Mouse (Mus musculus) layer of hippocampus, postnatal 14 days (tissue): Measurements from ENCODE around the gene Exoc8. TPM values are rescaled to one million over a fixed set of nuclear protein-coding genes. Genes with fewer than 3 reads are reported as not detected.
A peak's percentile ranks its signal among the peaks of the same experiment; 100 is the strongest.

Experiments
- DNase-seq, 2 experiments: peaks; one replicate each; pipeline ENCODE4 v3.0.0; 2021 to 2022; ENCODE audit warnings: low spot score in 2 of 2, mixed read lengths in 1 of 2
- long read RNA-seq, 2 experiments: library from polyadenylated mRNA; stranded (forward); transcript quantifications; one replicate each; pipeline ENCODE4 v2.0.0; 2021
- total RNA-seq, 2 experiments: library from RNA; stranded (reverse); gene quantifications; 2 replicates each; pipeline ENCODE4 v1.2.3; 2021

The Exoc8 gene
- total RNA-seq = 10 to 100 TPM; 35.3 to 37.0 TPM
- long read RNA-seq, experiment 1, full-length matches to known transcripts = 15 of 15 reads
- long read RNA-seq, experiment 1, partial matches to known transcripts = 0 of 15 reads
- long read RNA-seq, experiment 1, other reads (novel, unspliced or antisense) = 0 of 15 reads
- long read RNA-seq, experiment 2, full-length matches to known transcripts = 19 of 19 reads
- long read RNA-seq, experiment 2, partial matches to known transcripts = 0 of 19 reads
- long read RNA-seq, experiment 2, other reads (novel, unspliced or antisense) = 0 of 19 reads

DNA sequence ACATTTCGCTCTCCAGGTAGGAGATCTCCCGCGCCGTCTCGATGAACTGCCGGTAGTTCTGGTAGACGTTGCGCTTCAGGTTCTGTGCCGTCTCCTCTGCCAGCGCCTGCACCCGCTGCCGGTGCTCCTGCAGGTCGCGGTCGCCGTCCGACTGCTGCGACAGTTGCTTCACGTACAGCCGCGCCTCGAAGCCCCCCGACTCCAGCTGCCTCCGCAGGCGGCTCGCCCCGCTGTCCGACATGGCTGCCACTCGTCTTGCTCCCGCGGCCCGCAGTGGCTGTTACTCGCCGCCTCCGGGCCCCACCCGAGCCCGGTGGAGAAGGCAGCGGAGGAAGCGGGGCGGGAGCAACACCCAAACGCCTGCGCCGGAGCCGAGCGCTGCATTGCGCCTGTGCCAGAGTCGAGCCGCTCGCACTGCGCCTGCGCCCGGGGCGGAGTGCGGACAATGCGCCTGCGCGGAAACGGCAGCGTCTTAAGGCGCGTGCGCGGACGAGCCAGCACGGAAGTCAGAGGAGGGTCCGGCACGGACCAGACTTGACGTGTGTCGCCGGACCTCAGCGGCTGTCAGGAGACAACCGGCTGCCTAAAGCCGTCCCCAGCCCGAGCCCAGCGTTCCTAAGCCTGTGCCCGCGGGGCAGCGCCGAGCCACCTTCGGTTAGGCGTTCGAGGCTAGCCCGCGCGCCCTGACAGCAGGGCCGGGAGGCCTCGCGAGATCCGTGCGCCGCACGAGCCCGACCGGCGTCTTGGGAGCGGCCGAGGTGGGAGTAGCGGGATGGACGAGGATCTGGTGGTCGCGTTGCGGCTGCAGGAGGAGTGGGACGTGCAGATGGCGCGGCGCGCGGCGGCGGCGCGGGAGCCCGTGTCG is at the start of gene Exoc8, which contains the start of gene Sprtn:
Exoc8 (minus strand) TSS at position 320 of the 865 bp plus-strand sequence.
Sprtn (plus strand) TSS at position 501 of the 865 bp plus-strand sequence.
- DNase-seq = peak; percentile 98 to 99

DNA sequence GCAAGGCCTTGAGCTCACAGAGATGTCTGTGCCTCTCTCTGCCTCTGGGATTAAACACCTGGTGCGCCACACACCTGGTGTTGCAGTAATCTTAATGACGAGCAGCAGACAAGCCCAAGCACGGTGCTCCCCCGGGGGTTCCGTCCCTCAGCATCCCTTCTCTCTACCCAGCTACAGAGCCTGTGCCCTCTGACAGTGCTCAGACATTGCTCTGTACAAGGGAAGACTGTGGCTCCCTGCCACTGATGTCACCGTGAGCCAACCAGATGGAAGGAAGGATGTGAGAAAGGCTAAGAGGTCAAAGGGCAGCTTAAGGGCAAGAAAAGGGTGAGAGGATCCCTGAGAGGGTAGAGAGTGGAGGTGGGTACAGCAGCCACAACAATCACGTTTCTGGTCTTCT is 46.9 kb upstream of the Exoc8 start:
- no peak for DNase-seq

DNA sequence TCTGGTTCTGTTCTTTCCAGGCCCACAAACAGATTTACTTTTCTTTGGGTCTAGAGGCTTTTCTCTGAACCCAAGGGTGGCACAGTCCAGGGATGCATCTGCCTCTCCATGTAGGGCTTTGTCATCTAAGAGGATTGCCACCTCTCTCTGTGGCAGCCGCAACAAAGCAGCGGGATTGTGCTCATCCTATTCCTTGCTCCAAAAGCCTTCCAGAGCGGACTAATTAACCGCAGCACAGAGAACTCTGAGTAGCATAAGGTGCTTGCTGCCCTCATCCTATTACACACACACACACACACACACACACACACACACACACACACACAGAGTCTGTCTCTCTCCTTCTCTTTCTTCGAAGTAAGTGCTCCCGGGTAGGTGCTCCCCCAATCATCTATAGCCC is 46.3 kb upstream of the Exoc8 start:
- DNase-seq = no peak

DNA sequence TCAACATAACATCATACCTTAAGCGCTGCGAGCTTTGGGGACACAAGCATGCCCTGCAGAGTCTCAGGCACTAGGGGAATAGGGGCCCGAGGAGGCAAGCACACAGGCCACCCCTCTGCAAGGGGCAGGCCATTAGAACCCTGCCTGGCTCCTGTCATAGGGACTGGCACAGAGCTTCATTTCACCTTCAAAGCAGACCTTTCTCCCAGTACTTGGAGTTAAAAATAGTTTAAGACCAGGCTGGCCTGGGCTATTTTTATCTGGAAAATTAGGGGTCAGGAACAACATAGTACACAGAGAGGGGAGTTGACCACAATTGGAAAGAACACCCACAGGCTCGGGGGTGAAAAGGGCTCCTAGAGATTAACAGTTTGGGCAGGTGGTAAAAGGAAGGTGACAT is 39.8 kb upstream of the Exoc8 start:
- no peak for DNase-seq

DNA sequence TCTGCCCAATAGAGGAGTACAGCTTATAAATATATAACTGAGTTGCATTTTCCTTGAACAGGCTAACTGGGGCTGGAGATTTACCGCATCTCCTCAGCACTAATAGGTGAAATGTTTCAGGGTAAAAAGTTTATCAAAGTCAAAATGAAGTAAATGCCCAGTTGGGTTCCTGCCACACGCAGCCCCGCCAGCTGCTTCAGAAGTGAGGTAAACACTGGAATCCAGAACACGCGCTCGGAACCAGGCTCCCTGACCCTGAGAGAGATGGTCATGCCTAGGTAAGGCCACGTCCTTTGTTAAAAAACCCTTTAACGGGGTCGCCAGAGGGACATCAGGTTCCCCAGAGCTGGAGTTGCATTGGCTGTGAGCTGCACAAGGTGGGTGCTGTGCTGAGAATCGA is 39.2 kb upstream of the Exoc8 start:
- DNase-seq = no peak

DNA sequence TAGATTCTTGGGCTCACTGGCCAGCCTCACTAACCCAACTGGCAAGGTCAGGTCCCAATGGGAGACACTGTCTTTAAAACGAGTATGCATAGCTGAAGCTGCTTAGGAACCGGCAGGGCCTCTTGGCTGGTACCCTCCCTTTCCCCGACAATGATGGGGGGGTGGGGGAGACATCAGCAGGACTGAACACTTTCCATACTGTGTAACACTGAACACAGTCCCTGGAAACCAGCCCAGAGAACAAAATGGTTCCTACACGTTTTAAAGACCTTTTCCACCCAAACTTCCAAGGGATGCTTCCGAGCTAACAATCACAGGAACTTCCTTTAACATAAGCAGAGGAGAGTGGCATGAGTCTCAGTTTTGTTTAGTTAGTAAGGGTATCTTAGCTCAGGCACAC is 37.6 kb upstream of the Exoc8 start:
- DNase-seq = no peak

DNA sequence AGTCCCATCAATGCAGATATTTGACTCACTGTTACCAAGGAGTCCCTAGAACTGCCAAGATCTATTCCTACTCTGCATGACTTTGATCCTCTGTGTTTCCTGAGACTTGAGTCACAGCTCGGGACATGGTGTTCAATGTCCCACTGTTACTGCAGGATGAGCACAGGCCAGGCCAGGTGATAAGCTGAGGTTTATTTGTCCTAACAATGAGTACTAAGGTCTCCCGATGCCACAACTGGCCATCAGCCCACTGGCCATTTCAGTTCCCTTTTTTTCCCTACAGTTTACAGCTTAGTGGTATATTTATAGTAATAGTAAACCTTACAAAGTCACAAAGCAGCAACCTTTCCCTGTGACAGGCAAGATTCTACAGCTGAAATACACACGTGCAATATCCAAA is 34.9 kb upstream of the Exoc8 start:
- no peak for DNase-seq

DNA sequence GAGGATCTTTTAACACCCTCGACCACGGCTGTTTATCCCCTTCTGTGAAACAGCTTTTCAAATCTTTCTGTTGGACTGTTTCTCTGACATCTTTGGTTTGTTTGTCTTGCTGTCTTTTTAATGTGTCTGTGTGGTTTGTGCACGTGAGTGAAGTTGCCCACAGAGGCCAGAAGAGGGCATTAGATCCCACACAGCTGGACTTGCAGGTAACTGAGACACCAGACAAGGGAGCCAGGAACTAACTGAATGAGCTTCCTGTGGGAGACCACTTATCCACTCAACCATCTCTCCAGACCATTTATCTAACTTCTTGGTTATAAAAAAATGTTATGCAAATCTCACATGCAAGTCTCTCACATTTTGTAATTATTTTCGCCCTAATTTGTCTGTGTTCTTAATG is 33.1 kb upstream of the Exoc8 start:
- no peak for DNase-seq

DNA sequence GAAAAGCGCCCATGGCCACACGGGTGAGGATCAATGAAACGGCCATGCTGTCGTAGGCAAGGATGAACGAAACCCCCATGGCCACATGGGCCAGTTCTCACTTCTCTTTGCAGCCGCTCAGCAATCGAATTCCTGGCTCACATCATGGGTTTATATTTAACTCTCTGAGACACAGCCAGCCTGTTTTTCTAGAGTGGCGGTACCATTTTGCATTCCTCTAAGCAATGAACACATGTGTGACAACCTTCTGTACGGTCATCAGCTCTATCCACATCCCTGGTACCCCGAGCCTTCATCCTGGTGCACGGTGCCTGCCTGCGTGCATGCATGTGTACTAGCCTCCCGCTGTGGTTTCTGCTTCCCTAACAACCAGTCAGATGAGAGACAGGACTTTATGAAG is 32.6 kb upstream of the Exoc8 start:
- DNase-seq = no peak

DNA sequence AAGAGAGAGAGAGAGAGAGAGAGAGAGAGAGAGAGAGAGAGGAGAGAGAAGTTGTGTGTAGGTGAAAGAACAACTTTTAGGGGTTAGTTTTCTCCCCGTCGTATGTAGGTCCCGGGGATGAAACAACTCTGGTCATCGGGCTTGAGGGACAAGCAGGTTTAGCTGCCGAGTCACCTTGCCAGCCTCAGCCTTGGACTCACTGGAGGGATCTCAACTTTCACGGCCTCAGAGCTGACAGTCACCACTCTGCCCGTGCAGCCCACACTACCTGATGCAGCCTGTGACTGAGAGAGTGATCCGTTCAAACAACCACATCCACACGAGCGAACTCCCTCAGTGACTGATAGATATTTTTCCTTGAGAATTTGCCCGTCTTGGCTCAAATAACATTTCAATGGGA is 31.5 kb upstream of the Exoc8 start:
- no peak for DNase-seq

DNA sequence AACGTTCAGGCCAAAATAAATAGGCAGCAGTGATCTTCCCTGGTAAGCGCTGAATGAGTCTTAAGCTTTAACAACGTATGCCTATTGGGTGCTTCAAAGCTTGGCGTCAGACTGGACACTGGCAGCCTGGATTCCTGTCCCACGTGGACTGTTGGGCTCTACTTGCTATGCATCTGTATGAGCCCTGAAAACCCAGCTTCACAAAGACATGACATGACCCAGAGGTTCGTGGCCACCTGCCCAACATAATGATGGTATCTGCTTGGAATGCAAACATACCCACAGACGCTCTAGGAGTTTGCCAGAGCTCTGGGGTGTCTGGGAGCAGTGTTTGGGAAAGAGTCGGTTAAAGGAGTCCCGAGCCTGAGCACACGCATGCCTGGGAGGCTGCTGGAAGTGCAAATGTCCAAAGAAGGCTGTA is 28.9 kb upstream of the Exoc8 start:
- no peak for DNase-seq

DNA sequence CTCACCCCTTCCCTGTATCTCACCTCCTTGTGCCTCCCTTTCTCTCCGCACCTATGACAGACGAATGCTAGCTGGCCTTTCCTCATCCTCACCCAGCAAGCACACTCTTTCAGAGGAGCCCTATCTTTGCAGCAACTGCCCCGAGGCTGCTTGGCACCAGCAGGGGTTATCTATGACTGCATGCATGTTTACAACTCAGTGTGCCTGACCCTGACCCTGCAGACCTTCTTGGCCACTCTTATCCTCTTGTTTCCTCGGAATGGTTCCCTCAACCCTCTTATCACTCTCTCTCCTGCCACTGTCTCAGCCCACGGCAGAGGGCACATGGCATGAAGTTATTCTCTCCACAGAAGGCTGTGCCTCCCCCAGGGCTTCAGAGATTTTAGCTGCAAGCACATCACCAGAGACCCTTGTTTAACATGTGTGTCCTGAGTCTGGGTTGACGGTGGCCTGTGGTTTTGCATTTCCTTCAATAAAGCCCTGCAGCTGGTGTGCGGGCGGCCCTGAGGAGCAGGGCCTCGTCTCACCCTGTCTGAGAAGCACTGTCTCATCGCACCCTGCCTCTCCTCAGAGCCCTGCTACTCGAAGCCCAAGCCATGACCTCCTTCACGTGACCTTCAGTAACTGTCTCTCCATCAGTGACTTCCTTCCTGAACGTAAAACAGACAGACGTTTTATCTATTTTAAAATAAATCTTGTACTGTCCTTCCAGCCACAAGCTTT is 28.2 kb upstream of the Exoc8 start:
- no peak for DNase-seq

DNA sequence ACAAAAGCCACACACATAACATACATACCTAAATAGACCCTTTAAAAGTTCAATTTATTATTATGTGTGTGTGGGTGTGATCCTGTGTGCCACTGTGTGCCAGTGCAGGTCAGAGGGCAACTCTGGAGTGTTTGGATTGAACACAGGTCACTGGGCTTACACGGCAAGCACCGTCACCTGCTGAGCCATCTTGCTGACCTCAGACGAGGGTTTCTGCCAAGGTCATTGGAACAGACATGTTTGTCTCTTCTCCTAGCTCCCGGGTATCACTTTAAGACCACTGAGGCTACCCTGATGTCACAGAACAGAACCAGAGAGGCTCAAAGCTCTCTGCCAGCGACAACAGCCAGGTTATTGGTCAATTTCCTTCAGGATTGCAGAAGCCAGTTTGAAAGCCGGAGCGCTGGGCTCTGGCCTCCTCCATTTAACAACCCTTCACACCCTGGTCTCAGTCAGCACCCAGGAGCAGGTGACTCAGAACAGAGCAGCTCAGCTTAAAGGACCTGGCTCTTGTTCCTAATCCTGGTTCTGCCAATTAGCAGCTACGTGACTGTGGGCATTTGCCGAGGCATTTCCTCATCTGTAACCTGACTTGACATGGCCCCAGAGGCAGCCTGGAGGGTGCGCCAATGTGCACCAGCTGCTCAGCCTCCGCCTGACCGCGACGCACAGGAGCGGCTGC is 26.6 kb upstream of the Exoc8 start:
- DNase-seq = no peak

DNA sequence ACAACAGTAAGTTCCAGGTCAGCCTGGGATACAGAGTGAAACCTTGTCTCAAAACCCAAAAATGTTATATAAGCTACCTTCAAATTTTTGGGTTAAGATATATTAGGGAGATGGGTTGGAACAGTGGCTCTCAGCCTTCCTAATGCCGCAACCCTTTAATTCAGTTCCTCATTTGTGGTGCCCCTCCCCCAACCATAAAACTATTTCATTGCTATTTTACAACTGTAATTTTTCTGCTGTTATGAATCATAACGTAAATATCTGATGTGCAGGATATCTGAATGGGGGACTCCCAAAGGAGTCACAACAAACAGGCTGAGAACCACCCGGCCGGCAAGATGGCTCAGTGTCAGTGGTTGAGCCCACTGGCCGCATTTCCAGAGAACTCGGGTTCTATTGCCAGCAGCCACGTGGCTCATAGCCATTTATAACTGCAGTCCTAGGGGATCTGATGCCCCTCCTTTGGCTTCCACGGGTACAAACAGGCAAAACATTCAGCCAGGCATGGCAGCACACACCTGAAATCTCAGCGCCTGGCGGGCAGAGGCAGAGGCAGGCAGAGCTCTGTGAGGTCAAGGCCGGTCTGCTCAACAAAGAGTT is 25.1 kb upstream of the Exoc8 start:
- no peak for DNase-seq

DNA sequence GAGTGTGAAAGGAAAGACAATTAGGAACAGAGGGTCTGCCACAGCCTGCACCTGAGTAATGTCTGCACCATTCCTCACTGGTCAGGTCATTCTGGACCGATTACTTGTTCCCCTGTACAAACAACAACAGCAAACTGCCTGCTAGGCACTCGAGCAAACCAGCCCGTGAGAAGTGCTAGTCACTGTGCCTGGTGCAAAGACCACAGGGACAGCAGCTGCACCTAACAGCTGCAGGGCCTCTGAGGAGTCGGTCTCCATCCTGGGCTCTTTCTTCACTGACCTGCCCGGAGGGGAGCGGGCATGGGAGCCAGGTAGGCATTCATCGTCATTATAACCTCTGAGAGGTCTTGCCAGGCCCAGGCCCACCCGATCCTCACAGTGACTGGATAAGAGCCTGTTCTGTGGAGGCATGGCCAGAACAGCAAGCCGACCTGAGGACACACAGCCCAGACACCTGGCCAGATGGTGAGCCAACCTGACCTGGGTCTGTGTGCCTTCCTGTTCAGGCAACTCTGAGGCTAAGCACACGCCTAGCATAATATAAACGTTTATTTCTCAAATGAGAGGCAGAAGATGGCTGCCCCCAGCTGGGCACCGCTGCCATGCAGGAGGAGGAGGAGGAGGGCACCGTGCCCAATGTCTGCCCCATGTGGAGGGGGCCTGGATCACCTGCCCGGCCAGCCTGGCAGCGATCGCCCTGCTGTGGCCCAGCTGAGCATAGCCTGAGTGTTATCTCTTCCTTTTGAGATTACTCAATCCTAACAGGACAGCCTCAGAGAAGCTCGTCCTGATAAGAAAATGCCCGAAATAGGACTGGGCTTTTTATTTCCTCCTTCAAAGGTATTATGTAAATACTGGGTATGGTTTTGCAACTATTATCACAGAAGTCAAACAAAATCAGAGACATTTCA is 24.1 kb upstream of the Exoc8 start:
- no peak for DNase-seq

DNA sequence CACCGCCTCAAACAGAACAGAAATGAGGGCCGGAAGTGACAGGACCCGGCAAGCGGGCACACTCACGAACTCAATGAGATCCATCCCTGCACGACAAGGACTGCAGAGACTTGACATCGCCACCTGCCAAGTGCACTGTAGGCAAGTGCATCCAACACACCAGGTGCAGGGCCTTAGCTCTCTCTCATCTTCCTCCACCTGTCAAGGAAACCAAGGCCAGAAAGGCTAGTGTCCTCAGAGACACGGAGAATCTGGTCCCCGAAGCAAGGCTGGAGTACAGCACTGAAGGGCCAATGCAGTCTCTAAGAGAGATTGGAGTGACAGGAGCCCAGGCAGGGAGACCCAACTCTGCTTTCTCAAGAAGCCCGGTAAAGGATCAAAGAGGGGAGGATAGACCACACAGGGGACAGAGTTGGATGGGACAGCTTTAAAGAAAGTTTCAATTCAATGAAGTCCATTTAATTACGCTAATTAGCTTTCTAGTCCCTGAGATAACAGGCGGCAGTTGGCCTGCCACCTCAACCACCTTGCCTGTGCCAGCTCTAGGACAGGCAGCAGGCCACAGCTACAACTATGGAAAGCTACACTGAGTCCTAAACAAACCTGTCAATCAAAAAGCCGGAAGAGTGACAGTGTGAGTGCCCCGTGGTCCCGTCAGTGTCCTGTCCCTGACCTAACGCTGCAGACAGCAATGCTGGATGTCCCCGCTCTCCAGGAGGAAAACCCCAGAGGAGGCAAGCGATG is 20.4 kb upstream of the Exoc8 start:
- no peak for DNase-seq

DNA sequence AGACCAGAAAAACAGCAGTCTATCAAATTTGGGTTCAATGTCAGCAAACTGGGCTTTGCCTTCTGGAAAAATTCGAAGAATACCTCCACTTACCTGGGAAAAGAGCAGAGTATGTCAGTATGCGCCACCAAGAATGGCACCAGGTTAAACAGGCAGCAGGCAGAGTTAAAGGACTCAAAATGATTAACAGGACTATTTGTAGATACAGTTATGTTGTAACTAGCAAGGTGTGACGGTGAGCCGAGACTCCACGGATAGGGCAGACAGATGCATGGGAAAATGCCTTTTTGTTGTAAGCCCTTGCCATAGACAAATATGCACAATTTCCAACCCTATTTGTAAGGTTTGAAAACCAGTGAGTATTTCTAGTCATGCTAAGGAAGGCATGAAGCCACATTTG is 16.6 kb upstream of the Exoc8 start:
- DNase-seq = no peak

DNA sequence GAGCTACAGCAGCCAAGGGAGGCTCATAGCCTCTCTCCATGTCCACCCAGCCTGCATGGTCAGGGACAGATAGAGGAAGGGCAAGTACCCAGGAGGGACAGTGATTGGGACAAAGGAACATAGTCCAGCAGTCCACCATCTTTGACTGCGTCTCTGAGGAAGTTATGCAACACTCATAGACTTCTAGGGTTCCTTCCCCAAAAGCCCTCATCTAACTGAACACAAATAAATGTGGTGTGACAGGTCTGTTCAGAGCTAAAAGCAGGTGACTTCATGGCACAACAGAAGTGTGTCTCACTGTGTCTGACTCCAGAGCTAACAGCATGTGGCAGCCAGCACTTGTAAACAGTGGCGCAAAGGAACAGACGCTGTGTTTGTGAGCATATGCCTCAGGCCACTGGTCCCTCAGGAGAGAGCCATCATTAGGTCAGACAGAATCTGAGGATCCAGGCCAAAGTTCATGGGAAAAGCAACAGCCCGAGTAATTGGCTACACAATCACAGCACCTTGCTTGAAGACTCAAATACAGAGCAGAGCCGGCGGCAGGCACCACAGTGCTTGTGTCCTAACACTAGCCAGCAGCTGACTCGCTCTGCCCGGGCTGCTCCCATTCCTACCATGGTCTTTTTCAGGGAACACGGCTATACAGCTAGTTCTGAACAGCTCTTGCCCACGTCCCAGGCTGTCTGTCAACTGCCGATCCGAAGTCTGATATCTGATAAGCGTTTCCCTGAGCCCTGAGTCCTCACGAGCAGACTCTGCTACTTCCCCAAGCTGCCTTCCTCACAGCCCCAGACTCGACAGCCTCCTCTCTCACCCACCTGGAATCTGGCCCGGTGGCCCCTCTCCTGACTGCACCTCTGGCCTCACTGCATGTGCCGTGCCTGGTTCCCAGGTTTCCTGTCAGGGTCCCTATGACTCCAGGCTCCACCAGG is 14.7 kb upstream of the Exoc8 start:
- DNase-seq = no peak
